Mouse (Mus musculus) liver, adult 2 months (tissue): ENCODE data around the gene Smad3.

Experiments used
- CTCF ChIP-seq: fragments of 200-500 bp; IDR thresholded peaks from 2 replicates; pipeline ENCODE4 v1.5.1; 2011; ENCODE audit warnings: low read depth, low read length, control low read depth
- POLR2A ChIP-seq: fragments of 200-500 bp; IDR thresholded peaks from 2 replicates; pipeline ENCODE4 v1.6.1; 2011; ENCODE audit warnings: low read length, control low read depth; ENCODE audit not compliant: insufficient read depth; ENCODE audit errors: extremely low read depth

GRCm38 (mm10) chr9:63611967-63612366 is 145.8 kb downstream of the Smad3 start:
- TF ChIP-seq CTCF: no peak
- TF ChIP-seq POLR2A: no peak
